Mouse (Mus musculus) layer of hippocampus, postnatal 25 days (tissue): ENCODE measurements around the gene Pheta2. TPM values are rescaled to one million over a fixed set of nuclear protein-coding genes. Genes with fewer than 3 reads are reported as not detected.
A peak's percentile ranks its signal among the peaks of the same experiment; 100 is the strongest.
"Not testable (repeated sequence)": the region's sequence is repeated elsewhere in the genome, so short reads cannot be mapped to it uniquely, and the experiment has no call there.

ENCODE experiments used
- DNase-seq, 2 experiments: peaks; one replicate each; pipeline ENCODE4 v3.0.0; 2022; ENCODE audit warnings: mixed read lengths in 2 of 2, low spot score in 1 of 2; ENCODE audit errors: extremely low spot score in 1 of 2
- total RNA-seq, 2 experiments: library from RNA; stranded (reverse); gene quantifications; 2 replicates each; pipeline ENCODE4 v1.2.3; 2021

Pheta2 gene
- total RNA-seq, 2 experiments from 2014 or later = 0.66 to 0.92 TPM

DNA sequence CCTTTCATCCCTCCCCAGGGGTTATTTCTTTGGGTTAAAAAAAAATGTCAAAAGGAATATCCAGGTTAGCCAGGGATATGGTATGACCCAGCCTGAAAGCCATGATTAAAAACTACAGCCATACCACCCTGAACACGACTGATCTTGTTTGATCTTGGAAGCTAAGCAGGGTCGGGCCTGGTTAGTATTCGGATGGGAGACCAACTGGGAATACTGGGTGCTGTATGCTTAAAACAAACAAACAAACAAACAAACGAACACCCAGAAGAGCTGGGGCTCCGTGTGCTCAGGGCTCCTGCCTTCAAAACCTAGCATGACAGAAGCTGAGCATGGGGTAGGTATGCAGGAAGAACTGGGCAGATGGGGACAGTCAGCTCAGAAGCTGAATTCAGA lies 3.8 kb downstream of the Pheta2 start:
- DNase-seq = no peak

DNA sequence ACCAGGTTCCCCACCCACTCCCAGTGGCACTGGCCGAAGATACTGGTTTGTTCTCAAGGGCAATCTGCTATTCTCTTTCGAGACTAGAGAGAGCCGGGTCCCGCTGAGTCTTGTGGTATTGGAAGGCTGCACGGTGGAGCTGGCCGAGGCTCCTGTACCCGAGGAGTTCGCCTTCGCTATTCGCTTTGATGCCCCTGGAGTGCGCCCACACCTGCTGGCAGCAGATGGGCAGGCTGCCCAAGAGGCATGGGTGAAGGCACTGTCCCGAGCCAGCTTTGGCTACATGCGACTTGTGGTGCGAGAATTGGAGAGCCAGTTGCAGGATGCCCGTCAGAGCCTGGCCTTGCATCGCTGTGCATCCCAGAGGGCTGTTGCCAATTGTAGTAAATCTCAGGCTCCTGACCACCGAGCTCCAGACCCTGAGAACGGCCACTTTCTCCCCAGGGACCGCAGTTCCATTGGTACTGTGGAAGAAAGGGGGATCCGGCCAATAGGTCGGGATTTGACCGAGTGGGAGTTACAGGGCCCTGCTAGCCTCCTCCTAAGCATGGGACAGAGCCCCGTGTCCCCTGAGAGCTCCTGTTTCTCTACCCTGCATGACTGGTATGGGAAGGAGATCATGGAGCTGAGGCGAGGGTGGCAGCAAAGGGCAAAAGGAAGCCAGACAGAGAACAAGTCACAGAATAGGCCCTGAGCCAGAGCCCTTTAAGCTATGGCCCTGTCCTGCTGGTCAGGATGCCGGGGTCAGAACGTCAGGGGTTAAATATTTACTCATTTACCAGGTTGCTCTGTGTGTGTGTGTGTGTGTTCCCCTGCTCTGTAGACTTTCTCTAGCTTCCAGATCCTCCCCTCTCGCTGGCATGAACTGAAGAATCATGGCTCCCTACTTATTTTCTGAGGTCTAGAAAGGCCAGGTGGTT lies 4.9 kb downstream of the Pheta2 start:
- DNase-seq = no peak

DNA sequence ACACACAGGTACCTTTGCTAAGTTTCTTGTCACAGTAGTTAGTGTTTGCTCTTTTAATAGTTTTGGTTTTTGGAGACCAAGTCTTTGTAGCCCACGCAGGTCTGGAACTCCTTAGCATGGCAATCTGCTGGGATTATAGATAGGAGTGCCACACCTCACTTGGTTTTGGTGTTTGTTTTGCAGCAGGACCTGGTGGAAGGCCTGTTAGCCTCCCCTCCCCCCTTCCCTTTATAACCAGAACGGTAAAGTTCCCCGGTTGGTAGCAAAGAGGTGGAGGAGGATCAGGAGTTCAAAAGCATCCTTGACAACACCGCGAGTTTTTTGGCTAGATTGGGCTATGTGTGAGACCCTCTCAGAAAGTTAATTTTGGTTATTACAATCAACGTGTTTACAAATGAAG lies 6.2 kb downstream of the Pheta2 start:
- DNase-seq = no peak

DNA sequence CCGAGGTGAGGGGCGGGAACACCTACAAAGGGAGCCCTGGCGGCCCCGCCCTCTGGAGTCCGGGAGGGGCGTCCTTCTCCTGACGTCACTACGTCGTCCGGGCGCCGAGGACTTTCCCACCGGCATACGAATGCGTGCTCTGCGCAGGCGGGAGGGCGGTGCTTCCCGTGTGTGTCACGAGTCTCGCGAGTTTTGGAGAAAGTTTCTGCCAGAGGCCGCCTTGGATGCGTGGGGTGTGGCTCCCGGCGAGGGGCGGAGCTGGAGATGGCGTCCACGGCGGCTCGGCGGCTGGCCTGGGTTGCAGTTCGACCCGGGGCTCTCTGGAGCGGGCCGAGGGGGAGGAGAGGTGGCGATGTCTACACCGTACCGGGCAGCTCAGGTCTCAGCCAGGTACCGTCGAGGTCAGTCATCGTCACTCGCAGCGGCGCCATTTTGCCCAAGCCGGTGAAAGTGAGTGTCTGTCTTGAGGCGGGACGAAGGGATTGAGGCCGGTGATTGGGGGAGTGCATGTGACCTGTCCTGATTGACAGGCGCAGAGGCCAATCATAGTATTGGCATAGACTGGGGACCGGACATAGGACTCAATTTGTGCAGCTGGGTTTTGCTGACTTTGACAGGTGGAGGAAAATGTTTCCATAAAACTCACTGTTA lies 7.2 kb downstream of the Pheta2 start:
- DNase-seq = peak; percentile 92 to 95

DNA sequence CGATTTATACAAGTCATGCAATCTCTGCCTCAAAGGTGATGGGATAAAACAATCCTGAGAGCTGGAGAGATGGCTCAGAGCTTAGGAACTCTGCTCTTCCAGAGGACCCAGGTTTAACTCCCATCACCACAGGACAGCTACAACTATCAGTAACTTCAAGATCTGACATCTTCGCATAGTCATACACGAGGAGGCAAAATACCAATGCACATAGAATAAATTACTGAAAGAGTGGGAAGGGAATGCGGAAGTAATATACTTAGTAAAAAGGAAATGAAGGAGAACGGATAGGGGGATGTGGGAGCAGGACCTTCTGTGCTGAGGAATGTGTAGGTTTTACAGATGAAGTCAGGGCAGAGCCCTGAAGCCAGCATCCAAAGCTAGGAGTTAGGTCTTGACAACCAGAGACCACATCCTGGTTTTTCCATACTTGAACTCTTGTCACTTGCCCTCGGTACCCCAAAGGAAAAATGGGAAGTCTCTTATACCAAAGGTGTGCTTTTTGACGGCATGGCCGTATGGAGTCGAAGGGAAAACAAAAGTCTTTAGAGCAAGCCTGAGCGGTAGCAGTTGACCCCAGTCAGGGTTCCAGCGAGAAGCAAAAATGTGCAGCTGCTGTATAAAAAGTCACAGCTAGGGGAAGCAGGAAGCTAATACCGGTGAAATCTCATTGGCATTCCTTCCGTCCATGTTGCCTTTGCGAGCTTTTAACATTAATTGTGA lies 8.0 kb downstream of the Pheta2 start:
- no peak for DNase-seq

DNA sequence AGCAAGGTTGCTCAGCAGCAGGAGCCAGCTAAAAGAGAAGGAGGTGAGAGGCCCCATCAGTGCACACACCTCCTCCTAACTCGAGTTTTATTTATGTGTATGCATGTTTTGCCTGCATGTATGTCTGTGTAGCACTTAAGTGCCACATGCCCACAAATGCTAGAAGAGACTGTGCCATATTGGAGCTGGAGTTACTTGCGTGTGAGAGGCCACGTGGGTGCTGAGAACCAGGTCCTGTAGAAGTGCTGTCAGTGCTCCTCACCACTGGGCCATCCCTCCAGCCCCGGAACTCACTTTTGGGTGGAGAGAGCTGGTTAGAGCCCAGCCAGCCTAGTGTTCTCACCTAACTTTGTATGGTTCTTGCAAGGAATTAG lies 8.5 kb downstream of the Pheta2 start:
- DNase-seq = no peak

DNA sequence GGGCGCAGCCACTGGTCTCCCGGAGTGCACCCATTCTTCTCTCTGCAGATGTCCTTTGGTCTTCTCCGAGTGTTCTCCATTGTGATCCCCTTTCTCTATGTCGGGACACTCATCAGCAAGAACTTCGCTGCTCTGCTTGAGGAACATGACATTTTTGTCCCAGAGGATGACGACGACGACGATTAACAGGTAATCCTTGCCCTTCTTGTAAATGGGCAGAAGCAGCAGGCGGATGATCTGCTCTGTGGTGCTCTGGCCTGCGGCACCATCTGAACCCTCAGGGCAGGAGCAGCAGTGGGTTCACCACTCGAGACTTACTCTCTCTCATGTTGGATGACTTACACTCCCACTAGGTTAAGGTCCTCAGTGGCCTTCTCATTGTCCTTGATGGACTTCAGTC lies 9.1 kb downstream of the Pheta2 start:
- no peak for DNase-seq

DNA sequence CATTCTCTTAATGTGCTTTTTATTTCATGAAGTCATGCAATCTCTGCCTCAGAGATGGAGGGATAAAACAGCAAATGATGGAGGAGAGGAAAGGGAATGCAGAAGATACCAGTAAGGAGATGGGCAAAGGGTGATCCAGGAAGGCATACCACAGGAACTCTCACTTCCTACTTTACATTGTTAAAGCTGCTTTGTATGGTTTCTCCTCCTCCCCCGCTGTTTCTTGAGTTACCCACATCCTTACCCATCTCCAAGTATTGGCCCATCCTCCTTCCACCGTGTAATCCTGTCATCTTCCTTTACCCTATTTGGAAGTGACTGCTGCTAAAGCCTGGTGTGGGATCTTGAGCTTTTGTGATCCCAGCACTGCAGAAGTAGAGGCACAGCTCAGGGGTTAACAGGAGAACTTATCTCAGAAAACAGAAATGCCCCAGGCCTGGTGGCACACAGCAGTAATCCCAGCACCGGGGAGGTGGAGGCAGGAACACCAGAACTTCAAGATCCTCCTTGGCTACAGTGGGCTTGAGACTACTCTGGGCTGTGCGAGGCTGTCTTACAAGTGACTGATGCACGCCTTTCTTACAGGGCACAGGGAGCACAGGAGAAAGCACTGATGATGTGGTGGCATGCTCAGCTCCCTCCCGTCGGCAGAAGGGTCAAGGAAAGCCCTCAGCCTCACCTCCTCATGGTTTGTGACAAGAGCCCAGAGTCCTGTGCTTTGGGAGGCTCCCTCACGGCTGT lies 9.7 kb downstream of the Pheta2 start:
- DNase-seq = no peak

DNA sequence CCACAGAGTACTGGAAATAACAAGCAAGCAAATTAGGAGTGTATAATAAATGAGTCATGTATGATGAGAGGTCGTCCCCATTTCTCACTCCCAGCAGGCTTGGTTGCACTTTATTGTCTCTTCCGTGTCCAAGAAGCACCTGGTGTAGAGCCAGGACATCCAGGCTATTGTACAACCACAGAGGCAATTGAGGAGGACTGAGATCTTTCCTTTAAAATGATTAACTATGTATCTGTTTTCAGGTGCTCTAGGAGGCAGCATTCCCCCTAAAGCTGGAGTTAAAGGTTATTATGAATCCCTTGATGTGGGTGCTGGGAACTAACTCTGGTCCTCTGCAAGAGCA lies 10.2 kb downstream of the Pheta2 start:
- DNase-seq = no peak

DNA sequence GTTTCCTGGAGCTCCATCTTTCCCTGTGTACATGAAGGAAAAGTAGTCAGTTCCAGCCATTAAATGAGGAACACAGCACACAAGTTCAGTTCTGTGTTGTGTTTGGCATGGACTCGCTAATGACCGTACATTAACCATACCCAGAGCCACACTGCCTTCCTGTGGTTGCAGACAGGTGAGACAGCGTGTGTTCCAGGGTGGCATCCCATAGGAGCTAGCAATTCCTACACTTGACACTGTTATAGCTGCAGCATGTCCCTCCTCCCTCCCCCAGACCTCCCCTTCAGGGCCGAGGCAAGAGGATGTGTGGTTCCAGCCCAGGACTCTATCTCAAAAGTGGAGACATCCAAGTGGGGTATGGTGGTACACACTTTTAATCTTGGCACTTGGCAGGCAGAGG lies 11.6 kb downstream of the Pheta2 start:
- DNase-seq = no peak

DNA sequence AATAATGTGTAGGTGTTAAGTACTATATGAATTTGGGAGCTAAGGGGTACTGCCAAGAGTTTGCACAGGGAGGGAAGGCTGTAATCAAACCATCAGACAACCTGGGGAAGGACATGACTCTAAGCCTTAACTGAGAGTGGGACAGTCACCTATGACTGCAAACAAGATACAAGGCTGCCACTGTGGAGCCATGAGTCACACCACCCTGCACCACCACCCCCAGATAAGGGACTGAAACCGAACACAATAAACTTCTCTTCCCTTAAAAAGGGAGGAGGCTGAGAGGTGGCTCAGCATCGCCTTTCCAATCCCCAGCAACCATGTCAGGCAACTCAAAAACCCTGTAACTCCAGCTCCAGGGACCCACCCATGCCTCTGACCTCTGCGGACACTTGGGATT lies 12.7 kb downstream of the Pheta2 start:
- no peak for DNase-seq

DNA sequence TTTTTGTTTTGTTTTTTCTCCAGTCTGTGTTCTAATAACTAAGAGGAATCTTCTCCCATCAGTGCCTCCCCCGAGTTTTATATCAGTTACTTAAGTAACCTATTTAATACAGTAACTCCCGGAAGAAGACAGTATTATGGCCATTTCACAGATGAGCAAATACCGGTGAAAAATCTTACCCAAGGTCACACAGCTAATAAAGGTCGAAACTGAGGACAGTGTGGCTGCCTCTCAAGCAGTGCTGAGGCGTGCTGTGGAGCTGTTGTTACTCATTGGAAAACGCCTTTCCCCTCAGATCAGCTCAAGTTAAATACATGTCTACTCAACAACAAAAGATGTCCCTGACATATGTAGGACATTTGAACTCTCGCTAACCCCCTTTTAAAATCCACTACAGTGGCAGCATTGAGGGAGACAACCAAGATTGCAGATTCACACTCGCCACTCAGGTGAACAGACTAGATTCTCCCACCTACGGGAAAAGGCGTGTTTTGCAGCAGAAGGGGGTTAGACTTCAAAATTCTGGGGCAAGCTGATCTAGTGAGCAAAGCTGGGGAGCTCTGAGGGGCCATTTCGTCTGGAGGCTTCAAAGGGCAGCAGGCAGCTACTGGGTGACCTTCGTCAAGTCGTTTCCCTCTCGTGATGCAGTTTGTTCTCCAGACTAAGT lies 14.5 kb downstream of the Pheta2 start:
- DNase-seq = no peak

DNA sequence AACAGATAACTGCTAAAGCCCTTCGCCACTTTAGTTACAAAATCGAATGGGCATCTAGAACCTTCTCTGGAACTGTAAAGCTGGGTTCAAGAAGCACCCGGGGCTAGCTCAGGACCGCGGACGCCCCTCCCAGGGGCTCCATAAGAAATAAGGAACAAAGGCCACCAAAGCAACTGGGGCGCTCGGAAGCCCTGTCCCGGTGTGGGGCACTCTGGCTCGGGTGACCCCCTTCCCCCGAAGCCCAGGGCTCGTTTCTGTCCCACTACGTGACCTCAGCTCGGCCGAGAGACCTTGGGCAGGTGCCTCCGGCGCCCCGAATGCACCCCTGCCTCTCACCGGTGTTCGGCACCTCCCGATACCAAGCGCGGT lies 15.0 kb downstream of the Pheta2 start:
- DNase-seq = no peak

DNA sequence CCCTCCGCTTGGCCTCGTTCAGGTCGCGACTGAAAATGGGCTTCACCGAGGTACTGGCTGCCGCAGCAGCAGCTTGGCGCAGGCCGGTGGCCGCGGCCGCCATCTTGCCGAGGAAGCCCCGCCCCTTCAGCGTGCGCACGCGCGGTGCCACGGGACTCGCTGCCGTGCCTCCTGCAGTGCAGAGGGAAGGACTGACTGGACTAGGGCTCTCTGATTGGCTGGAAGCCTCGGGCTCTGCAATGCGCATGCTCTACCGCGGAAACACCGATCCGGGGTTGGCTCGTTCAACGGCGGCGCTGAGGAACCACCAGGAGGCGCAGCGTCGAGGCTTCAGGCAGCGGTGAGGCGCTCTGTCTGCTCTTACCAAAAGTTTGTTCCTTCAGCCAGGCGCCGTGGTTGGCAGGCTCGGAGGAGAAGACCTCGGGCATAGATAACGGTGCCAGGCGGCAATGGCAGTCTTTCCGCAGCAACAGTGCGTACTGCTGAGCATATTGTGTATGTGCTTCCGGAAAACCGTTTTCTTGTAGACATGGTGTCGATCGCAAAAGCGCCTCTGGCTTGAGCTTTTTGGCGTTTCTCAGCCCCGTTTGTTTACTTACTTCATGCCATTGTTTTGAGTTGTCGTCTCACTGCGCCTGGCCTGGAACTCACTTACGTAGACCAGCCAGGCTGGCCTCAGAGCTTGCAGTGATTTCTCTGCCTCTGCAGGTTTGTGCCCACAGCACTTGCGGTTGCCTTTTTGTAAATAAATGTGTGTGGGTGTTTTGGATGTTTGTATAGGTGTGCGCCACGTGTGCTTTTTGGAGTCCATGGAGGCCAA lies 15.6 kb downstream of the Pheta2 start, which contains the start of gene Ndufa6:
Ndufa6 (minus strand) TSS at position 197 of the 820 bp plus-strand sequence.
- peak; percentile 90 to 91 for DNase-seq

DNA sequence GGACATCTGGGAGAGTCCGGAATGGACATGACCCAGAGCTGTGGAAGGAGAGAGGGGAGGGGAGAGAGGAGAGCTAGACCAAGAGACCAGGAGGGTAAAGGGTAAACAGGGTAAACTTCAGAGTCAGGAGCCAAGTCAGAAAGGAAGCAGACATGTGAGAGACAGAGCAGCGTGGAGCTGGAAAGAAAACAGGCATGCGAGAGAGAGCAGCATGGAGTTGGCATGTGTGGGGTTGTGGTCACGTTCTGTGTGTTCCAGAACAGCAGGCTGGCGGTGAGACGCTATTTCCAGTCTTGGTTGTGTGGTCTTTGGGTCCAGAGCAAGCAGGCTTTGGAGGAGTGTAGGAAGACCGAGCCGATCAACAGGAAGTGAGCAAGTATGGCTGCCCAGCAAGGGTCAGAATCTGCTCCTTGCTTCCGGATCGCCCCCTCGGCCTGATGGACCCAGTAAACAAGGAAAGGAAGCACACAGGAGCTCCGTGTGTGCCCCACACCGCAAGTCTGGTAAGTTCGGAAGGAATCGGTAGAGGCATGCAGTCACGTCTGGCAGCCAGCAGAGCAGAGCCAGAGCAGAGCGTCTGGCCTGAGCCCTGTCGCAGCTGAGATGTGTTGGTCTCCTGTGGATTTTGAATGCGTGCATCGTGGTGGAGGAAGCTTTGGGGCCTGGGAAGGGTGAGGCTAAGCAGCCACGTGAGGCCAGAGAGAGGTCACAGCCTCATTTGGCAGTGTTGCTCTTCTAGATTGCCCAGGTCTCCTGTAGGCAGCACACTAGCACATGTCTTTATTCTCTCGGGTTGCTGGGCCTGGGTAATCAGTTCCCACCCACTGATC lies 19.9 kb downstream of the Pheta2 start:
- no peak for DNase-seq

DNA sequence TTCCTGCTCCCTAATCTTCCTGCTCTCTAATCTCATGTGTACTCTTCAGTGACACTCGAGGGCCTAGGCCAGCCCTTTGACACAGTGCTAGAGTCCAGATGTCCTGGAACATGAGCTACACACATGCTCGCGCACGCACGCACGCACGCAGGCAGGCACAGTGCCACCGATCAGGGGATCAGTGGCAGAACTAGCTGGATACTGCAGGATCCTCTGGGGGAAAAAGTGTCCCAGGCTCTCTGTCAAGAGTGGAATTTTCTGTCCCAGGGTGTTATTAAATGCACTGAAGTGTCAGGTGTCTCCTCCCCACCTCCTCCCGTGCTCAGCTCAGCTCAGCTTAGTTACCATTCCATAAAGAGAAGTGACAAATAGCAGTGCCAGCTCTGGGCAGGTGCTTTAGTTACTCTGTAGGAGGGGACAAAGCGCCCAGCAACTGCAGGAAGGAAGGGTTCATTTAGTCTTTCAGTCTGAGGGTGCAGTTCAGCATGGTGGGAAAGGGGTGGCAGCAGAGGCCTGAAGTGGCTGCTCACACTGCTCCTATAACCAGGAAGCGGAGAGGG lies 22.8 kb downstream of the Pheta2 start:
- no peak for DNase-seq

DNA sequence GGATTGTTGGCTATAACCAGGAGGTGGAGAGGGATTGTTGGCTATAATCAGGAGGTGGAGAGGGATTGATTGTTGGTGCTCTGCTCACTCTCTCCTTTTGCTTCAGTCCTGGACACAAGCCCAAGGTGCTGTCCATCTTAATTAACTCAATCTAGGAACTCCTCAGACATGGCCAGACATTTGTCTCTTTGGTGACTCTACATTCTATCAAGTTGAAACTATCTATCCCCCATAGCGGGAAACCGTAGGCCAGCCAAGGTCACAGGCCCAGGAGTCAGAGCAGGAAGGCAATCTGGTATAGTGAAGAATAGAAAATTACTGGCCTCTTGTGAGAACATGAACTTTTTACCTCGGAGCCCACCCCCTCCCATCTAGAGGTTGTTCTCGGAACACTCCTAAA lies 23.5 kb downstream of the Pheta2 start:
- no peak for DNase-seq

DNA sequence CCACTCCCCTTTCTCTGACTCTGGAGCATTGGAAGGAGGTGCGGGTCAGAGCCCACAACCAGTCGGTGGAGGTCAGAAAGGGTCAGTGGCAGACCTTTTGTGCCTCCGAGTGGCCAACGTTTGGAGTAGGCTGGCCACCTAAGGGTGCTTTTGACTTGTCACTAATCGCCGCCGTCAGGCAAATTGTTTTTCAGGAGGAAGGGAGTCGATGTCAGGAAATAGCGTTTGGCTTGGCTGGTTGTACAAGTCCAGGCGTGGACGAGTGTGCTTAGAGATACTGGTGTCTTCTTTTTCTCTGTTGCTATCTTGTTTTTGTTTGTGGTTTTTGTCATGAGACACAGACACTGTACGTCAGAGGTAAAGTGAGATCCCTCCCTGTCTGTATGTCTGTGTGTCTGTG lies 25.1 kb downstream of the Pheta2 start:
- not testable (repeated sequence) for DNase-seq
